Mouse (Mus musculus): Measurements from ENCODE around the gene Nhp2.
"Not testable (repeated sequence)": the region's sequence is repeated elsewhere in the genome, so short reads cannot be mapped to it uniquely, and the experiment has no call there.

The Nhp2 gene

DNA sequence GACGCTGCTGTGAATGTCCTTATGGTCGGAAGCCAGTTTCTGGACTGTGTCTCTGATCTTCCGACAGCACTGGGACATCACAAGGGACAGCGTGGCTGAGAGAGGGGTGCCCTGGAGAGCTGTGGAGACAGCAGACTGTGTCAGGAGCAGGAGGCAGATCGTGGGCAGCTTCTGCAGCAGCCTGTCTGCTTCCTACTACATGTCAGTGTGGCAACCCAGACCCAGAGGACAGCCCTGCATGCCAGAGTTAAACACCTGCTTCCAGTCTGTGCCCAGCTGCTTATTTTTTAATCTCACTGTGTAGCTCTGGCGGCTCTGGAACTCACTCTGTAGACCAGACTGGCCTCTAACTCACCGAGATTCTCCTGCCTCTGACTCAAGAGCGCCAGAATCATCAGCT, 8.4 kb downstream of the Nhp2 start:
- in situ Hi-C loops (cut with MboI; ENCODE audit: low pct_unique_long_range_greater_than_20kb in 1 of 2, low sequenced_read_pairs in 2 of 2, unreplicated experiment in 1 of 2): no loop called here

DNA sequence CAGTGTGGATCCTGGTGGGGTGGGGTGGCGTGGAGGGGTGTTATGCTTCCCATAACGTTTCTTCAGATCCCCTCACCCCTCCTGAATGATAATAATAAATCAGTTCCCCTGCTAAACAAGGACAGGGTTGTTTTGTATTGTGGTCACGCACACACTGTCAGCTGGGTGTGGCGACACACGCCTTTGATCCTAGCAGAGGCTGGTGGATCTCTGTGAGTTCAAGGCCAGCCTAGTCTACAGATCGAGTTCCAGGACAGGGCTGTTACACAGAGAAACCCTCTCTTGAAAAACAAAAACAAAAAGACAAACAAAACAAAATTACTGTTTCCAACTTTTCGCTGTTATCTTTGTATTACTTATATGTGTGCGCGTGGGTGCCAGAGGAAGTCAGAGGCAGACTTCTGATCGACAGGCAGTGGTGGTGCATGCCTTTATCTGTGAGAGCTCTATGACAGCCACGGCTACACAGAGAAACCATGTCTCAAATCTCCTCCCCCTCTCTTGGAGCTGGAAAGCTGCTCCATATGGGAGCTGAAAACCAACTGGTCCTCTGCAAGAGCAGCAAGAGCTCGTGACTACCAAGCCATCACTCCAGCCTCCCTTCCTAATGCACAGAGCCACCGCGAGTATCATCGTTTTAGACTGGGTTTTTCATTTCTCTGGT, 10.2 kb downstream of the Nhp2 start:
- in situ Hi-C loops (cut with MboI; ENCODE audit: low pct_unique_long_range_greater_than_20kb in 1 of 2, low sequenced_read_pairs in 2 of 2, unreplicated experiment in 1 of 2): no loop called here

GRCm38 (mm10) chr11:51632130-51632753, 12.7 kb downstream of the Nhp2 start:
- in situ Hi-C loops (cut with MboI; ENCODE audit: low pct_unique_long_range_greater_than_20kb in 1 of 2, low sequenced_read_pairs in 2 of 2, unreplicated experiment in 1 of 2): no loop called here

DNA sequence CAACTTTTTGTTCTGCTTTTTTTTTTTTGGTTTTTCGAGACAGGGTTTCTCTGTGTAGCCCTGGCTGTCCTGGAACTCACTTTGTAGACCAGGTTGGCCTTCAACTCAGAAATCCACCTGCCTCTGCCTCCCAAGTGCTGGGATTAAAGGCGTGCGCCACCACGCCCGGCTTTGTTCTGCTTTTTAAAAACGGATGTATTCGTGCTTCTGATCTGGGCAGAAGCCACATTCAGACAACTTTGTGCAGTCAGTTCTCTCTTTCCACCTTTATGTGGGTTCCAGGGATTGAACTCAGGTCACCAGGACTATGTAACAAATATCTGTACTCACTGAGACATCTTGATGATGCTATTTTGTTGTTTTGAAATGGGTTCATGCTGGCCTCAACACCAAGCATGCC, 13.7 kb downstream of the Nhp2 start:
- in situ Hi-C loops (cut with MboI; ENCODE audit: low pct_unique_long_range_greater_than_20kb in 1 of 2, low sequenced_read_pairs in 2 of 2, unreplicated experiment in 1 of 2): not testable (repeated sequence)

DNA sequence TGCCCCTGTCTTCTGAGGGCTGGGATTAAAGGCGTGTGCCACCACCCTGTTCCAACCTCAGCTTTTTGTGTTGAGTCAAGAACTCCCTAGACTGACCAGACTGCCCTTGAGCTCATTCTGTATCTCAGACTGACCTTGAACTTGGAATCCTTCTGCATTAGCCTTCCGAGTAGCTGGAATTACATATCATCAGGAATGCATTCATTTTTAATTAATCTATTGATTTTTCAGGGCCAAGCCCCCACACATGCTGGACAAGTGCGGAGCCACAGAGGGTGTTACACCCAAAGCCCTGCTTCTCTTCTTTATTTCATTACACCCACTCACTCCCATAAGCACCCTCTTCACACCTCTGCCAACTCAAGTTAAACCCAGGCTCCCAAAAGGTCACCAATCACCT, 14.2 kb downstream of the Nhp2 start:
- in situ Hi-C loops (cut with MboI; ENCODE audit: low pct_unique_long_range_greater_than_20kb in 1 of 2, low sequenced_read_pairs in 2 of 2, unreplicated experiment in 1 of 2): no loop called here

- in situ Hi-C loops (cut with MboI; ENCODE audit: low pct_unique_long_range_greater_than_20kb in 1 of 2, low sequenced_read_pairs in 2 of 2, unreplicated experiment in 1 of 2): no loop called here
These were observed 15.6 kb downstream of the Nhp2 start for GRCm38 (mm10) chr11:51635127-51635524.

GRCm38 (mm10) chr11:51635525-51636322, 16.2 kb downstream of the Nhp2 start, which contains the start of gene Rmnd5b:
TSS of gene Rmnd5b (minus strand) at chr11:51635896.
- in situ Hi-C loops (cut with MboI; ENCODE audit: low pct_unique_long_range_greater_than_20kb in 1 of 2, low sequenced_read_pairs in 2 of 2, unreplicated experiment in 1 of 2): no loop called here

GRCm38 (mm10) chr11:51636323-51636684, 16.8 kb downstream of the Nhp2 start:
- in situ Hi-C loops (cut with MboI; ENCODE audit: low pct_unique_long_range_greater_than_20kb in 1 of 2, low sequenced_read_pairs in 2 of 2, unreplicated experiment in 1 of 2): no loop called here

GRCm38 (mm10) chr11:51637971-51638414, 18.5 kb downstream of the Nhp2 start:
- in situ Hi-C loops (cut with MboI; ENCODE audit: low pct_unique_long_range_greater_than_20kb in 1 of 2, low sequenced_read_pairs in 2 of 2, unreplicated experiment in 1 of 2): no loop called here

DNA sequence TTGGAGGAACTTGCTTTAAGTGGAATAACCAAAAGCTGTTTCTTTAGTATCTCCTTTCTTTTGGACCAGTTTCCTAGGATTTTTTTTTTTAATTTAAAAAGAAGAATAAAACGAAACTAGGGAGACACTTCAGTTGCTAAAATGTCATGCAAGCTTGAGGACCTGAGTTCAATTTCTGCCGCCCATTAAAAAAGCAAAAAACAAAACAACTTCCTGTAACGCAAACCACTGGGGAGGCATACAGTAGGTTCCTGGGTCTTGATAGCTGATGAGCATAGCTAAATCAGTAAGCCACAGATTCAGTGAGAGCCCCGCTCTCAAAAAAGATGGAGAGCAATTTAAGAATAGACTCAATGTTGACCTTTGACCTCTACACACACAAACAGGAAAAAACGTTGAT, 19.0 kb downstream of the Nhp2 start:
- in situ Hi-C loops (cut with MboI; ENCODE audit: low pct_unique_long_range_greater_than_20kb in 1 of 2, low sequenced_read_pairs in 2 of 2, unreplicated experiment in 1 of 2): no loop called here

DNA sequence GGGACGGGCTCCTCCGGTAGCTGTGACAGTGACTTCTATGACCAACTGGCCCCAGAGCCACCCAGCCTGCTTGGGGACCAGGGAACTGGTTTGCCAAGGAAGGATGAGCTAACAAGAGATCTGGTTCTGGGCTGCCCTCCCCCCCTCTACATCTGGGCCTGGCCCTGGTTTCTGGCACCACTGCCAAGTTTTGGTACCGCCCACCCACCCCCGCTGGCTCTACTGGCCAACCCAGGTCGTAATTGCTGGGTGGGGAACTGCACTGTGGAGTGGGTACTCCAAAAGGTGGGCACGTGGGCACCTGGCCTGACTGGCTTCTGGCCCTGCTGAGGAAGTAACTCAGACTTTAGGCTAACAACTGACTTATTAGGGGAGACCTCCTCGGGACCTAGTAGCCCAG, 21.2 kb downstream of the Nhp2 start:
- in situ Hi-C loops (cut with MboI; ENCODE audit: low pct_unique_long_range_greater_than_20kb in 1 of 2, low sequenced_read_pairs in 2 of 2, unreplicated experiment in 1 of 2): no loop called here

GRCm38 (mm10) chr11:51643202-51643601, 23.7 kb downstream of the Nhp2 start:
- in situ Hi-C loops (cut with MboI; ENCODE audit: low pct_unique_long_range_greater_than_20kb in 1 of 2, low sequenced_read_pairs in 2 of 2, unreplicated experiment in 1 of 2): no loop called here

- in situ Hi-C loops (cut with MboI; ENCODE audit: low pct_unique_long_range_greater_than_20kb in 1 of 2, low sequenced_read_pairs in 2 of 2, unreplicated experiment in 1 of 2): no loop called here
These were observed 24.2 kb downstream of the Nhp2 start for GRCm38 (mm10) chr11:51643761-51644160.

DNA sequence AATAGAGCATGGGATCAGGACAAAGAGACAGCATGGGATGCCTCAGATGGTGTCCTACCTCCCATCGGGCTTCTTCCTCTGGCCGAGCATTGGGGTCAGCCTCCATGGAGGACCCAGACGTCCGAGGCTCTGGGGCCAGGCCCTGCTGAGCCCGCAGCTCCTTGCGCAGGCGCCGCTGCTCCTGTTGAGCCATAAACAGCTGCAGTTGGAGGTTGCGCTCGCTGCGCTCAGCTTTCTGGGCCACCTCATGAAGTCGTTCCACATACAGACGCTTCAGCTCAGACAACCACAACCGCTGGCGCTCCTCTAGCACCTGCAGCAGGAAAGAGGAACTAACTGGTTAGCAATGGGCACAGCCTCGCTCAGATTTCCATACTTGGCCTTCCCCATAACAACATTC, 24.7 kb downstream of the Nhp2 start:
- in situ Hi-C loops (cut with MboI; ENCODE audit: low pct_unique_long_range_greater_than_20kb in 1 of 2, low sequenced_read_pairs in 2 of 2, unreplicated experiment in 1 of 2): no loop called here

DNA sequence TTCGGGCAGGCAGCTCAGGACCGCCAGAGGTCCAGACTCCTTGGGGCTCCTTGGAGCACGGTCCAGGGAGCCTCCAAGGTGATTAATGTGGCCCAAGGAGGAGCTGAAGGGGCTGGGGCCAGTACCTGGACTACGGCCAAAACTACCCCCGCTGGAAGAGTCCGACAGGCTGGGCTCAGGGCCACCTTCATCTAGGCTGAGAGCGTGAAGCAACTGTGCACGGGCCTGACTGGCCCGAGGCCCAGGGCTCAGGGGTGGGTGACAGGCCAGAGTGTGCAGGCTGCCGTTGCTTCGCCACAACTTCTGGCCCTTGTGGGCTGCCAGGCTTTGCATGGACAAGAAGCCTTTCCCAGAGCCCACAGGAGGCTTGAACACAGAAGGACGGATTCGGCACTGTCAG, 25.8 kb downstream of the Nhp2 start:
- in situ Hi-C loops (cut with MboI; ENCODE audit: low pct_unique_long_range_greater_than_20kb in 1 of 2, low sequenced_read_pairs in 2 of 2, unreplicated experiment in 1 of 2): no loop called here

DNA sequence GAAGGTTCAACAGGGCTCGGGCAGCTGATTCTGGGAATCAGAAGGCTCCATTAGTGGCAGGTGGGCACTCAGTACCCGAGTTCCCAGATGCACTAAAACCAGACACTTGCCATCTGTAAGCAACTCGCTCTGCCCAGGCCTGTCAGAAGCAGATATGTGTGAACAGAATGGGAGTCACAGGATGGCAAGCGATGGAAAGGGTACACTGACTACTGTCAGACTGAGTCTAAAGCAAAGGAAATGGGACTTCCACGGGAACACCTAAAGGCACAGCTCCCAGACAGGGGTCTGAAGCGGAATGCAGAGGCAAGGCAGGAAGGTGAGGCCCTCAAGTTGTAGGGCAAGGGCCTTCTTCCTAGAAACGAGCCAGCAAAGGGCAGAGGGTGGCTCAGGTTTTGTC, 26.7 kb downstream of the Nhp2 start:
- in situ Hi-C loops (cut with MboI; ENCODE audit: low pct_unique_long_range_greater_than_20kb in 1 of 2, low sequenced_read_pairs in 2 of 2, unreplicated experiment in 1 of 2): no loop called here

GRCm38 (mm10) chr11:51646751-51647667, 27.5 kb downstream of the Nhp2 start:
- in situ Hi-C loops (cut with MboI; ENCODE audit: low pct_unique_long_range_greater_than_20kb in 1 of 2, low sequenced_read_pairs in 2 of 2, unreplicated experiment in 1 of 2): no loop called here

DNA sequence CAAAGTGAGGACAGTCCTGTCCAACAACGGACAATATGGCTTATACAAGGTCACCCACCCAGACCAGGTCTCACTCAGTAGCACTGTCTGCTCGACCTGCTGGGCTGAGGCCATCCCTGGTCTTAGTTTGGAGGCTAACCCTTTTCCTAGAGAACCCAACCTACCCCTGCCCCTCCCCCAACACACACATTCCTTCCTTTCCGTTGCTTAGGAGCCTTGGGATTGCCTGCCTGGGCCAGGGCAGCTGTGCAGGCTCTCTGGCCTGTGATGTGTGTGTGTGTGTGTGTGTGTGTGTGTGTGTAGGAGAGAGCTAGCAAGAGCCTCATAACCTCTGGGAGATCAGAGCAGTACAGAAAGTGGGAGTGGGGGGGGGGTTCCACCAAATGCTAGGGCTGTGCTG, 29.0 kb downstream of the Nhp2 start:
- in situ Hi-C loops (cut with MboI; ENCODE audit: low pct_unique_long_range_greater_than_20kb in 1 of 2, low sequenced_read_pairs in 2 of 2, unreplicated experiment in 1 of 2): no loop called here
